In genomic region chr16:17760657-17761056, GRCm38 (mm10) we compare ENCODE assay signal across 8 mouse cellular contexts. TPM values are rescaled to one million over a fixed set of nuclear protein-coding genes. Genes with fewer than 3 reads are reported as not detected.
DNase-seq lines count a peak whose midpoint lies in the region; ATAC-seq lines count a peak whose summit lies in the region.

No protein-coding gene starts in this region.

- ATAC-seq in forebrain, embryonic 13.5 days: no peak
- no peak for ATAC-seq in hindbrain, embryonic 15.5 days (ENCODE audit: low FRiP score, low read depth)
- 0 out of 2 replicates have a peak, but pooled peaks have one; percentile 49 for ATAC-seq in liver, embryonic 15.5 days (ENCODE audit: insufficient read depth)
- ATAC-seq in neural tube, embryonic 12.5 days (ENCODE audit: low FRiP score, low read depth): no peak
- ATAC-seq in monocyte, adult 5-6 weeks (replicated peaks; ENCODE audit: insufficient number of reproducible peaks, low FRiP score, low TSS enrichment, poor library complexity, severe bottlenecking): no peak; the same call in 1 of the 2 replicates

- no peak overlapping the region for H3K27ac ChIP-seq in forebrain, embryonic 13.5 days
- no peak overlapping the region for H3K27ac ChIP-seq in hindbrain, embryonic 15.5 days (replicated peaks)
- H3K27ac ChIP-seq in liver, embryonic 15.5 days (replicated peaks): peak overlapping the region; percentile 45; the same call in 1 of the 2 replicates
- H3K27ac ChIP-seq in neural tube, embryonic 12.5 days: no peak overlapping the region

- H3K9me3 ChIP-seq in forebrain, embryonic 13.5 days (replicated peaks): no peaks in the 10 kb centered on the region
- H3K9me3 ChIP-seq in hindbrain, embryonic 15.5 days: no peaks in the 10 kb centered on the region
- H3K9me3 ChIP-seq in liver, embryonic 15.5 days (replicated peaks): no peaks in the 10 kb centered on the region
- H3K9me3 ChIP-seq in neural tube, embryonic 12.5 days: no peaks in the 10 kb centered on the region

- peaks cover 10% of the 10 kb centered on the region for H3K36me3 ChIP-seq in forebrain, embryonic 13.5 days (ENCODE audit: poor library complexity, severe bottlenecking)
- H3K36me3 ChIP-seq in hindbrain, embryonic 15.5 days: peaks cover 12% of the 10 kb centered on the region; the same call in 1 of the 2 replicates
- 0 out of 2 replicates have a peak, but pooled peaks cover 4% of the 10 kb centered on the region for H3K36me3 ChIP-seq in liver, embryonic 15.5 days (replicated peaks)
- peaks cover 7% of the 10 kb centered on the region for H3K36me3 ChIP-seq in neural tube, embryonic 12.5 days

- peak overlapping the region; percentile 95 for H3K4me2 ChIP-seq in forebrain, embryonic 13.5 days
- H3K4me2 ChIP-seq in hindbrain, embryonic 15.5 days: peak overlapping the region; percentile 81
- H3K4me2 ChIP-seq in liver, embryonic 15.5 days: peak overlapping the region; percentile 98
- H3K4me2 ChIP-seq in neural tube, embryonic 12.5 days (replicated peaks): peak overlapping the region; percentile 95

- H3K4me3 ChIP-seq in forebrain, embryonic 13.5 days: peak overlapping the region; percentile 69
- H3K4me3 ChIP-seq in hindbrain, embryonic 15.5 days: peak overlapping the region; percentile 80
- H3K4me3 ChIP-seq in liver, embryonic 15.5 days (replicated peaks): peak overlapping the region; percentile 61; the same call in 1 of the 2 replicates
- no peak overlapping the region for H3K4me3 ChIP-seq in neural tube, embryonic 12.5 days

- 36% methylated on average over 8 of the region's 8 CpGs for WGBS in forebrain, embryonic 13.5 days
- WGBS in hindbrain, embryonic 15.5 days: 38% methylated on average over 8 of the region's 8 CpGs
- WGBS in liver, embryonic 15.5 days (ENCODE audit: insufficient replicate concordance): 19% methylated on average over 8 of the region's 8 CpGs
- 34% methylated on average over 8 of the region's 8 CpGs for WGBS in neural tube, embryonic 12.5 days

- DNase-seq in left cerebral cortex, postnatal 14 days (ENCODE audit: low spot score in 2 of 2): peak; percentile 26 to 37
- no peak for DNase-seq in left cerebral cortex, postnatal 36 days (ENCODE audit: low spot score in 2 of 2)
- DNase-seq in c-Kit-negative CD71-positive TER-119-positive erythroid progenitor cells, embryonic 14.5 days (ENCODE audit: low read depth, low spot score): peak; percentile 51

- H3K27me3 ChIP-seq in forebrain, embryonic 13.5 days: 0 out of 2 replicates have a peak, but pooled peaks cover 5% of the 10 kb centered on the region
- no peaks in the 10 kb centered on the region for H3K27me3 ChIP-seq in hindbrain, embryonic 15.5 days
- H3K27me3 ChIP-seq in liver, embryonic 15.5 days: peaks cover 20% of the 10 kb centered on the region
- 0 out of 2 replicates have a peak, but pooled peaks cover 2% of the 10 kb centered on the region for H3K27me3 ChIP-seq in neural tube, embryonic 12.5 days (replicated peaks)

- intact Hi-C loops in left cerebral cortex, postnatal 14 days (cut with DNase I): loop anchor here (5.0 kb wide), 1 partner anchor 52 kb away; no protein-coding TSS in a partner anchor
- intact Hi-C loops in left cerebral cortex, postnatal 36 days (cut with DNase I): no loop called here

- no peak overlapping the region for H3K9ac ChIP-seq in forebrain, embryonic 13.5 days
- H3K9ac ChIP-seq in hindbrain, embryonic 15.5 days: no peak overlapping the region
- H3K9ac ChIP-seq in liver, embryonic 15.5 days: no peak overlapping the region
- no peak overlapping the region for H3K9ac ChIP-seq in neural tube, embryonic 12.5 days

- H3K4me1 ChIP-seq in forebrain, embryonic 13.5 days: peaks cover 27% of the 10 kb centered on the region
- H3K4me1 ChIP-seq in hindbrain, embryonic 15.5 days (replicated peaks): peaks cover 41% of the 10 kb centered on the region
- peaks cover 56% of the 10 kb centered on the region for H3K4me1 ChIP-seq in liver, embryonic 15.5 days (replicated peaks)
- H3K4me1 ChIP-seq in neural tube, embryonic 12.5 days: peaks cover 20% of the 10 kb centered on the region

RNA-seq across cellular contexts. Expression of gene Klhl22, which starts 1.2 kb away (rescaled TPM):
- total RNA-seq in left cerebral cortex, postnatal 14 days (2021): 10 to 100 TPM; 93.6 to 98.8 TPM
- 100 to 1,000 TPM in 1 of 2 experiments, 10 to 100 TPM in 1; 92.5 to 110 TPM for total RNA-seq in left cerebral cortex, postnatal 36 days (2021)
- polyA plus RNA-seq in forebrain, embryonic 13.5 days (2015; fragmentation: Nextera tagmentation; extraction: Ambion mirVana): 53.4 and 55.6 TPM in 2 replicates
- polyA plus RNA-seq in hindbrain, embryonic 15.5 days (2015; fragmentation: Nextera tagmentation; extraction: Ambion mirVana): 85.1 and 95.0 TPM in 2 replicates
- 13.0 and 14.3 TPM in 2 replicates for polyA plus RNA-seq in liver, embryonic 15.5 days (2015; fragmentation: Nextera tagmentation; extraction: Ambion mirVana)
- 63.6 and 66.6 TPM in 2 replicates for polyA plus RNA-seq in neural tube, embryonic 12.5 days (2016; fragmentation: Nextera tagmentation; extraction: Ambion mirVana)
- total RNA-seq in monocyte, adult 5-6 weeks (2017): 5.0 to 8.2 TPM (median 6.7 TPM) in 3 replicates

RNA-seq across cellular contexts. Expression of gene Med15, which starts 28.0 kb away (rescaled TPM):
- total RNA-seq in left cerebral cortex, postnatal 14 days (2021): 10 to 100 TPM; 68.9 to 70.1 TPM
- 10 to 100 TPM; 63.3 to 90.2 TPM for total RNA-seq in left cerebral cortex, postnatal 36 days (2021)
- polyA plus RNA-seq in forebrain, embryonic 13.5 days (2015; fragmentation: Nextera tagmentation; extraction: Ambion mirVana): 42.0 and 45.2 TPM in 2 replicates
- 45.7 and 54.2 TPM in 2 replicates for polyA plus RNA-seq in hindbrain, embryonic 15.5 days (2015; fragmentation: Nextera tagmentation; extraction: Ambion mirVana)
- 15.9 and 17.1 TPM in 2 replicates for polyA plus RNA-seq in liver, embryonic 15.5 days (2015; fragmentation: Nextera tagmentation; extraction: Ambion mirVana)
- polyA plus RNA-seq in neural tube, embryonic 12.5 days (2016; fragmentation: Nextera tagmentation; extraction: Ambion mirVana): 46.7 and 50.3 TPM in 2 replicates
- 55.5 to 92.1 TPM (median 65.8 TPM) in 3 replicates for total RNA-seq in monocyte, adult 5-6 weeks (2017)

RNA-seq across cellular contexts. Expression of gene Scarf2, which starts 36.4 kb away (rescaled TPM):
- total RNA-seq in left cerebral cortex, postnatal 14 days (2021): 1 to 10 TPM; 3.8 to 4.5 TPM
- 1 to 10 TPM; 3.4 to 3.8 TPM for total RNA-seq in left cerebral cortex, postnatal 36 days (2021)
- 0.76 and 1.1 TPM in 2 replicates for polyA plus RNA-seq in forebrain, embryonic 13.5 days (2015; fragmentation: Nextera tagmentation; extraction: Ambion mirVana)
- 2.0 and 2.3 TPM in 2 replicates for polyA plus RNA-seq in hindbrain, embryonic 15.5 days (2015; fragmentation: Nextera tagmentation; extraction: Ambion mirVana)
- polyA plus RNA-seq in liver, embryonic 15.5 days (2015; fragmentation: Nextera tagmentation; extraction: Ambion mirVana): 1.0 and 1.8 TPM in 2 replicates
- 13.5 and 13.9 TPM in 2 replicates for polyA plus RNA-seq in neural tube, embryonic 12.5 days (2016; fragmentation: Nextera tagmentation; extraction: Ambion mirVana)
- 0.19 to 0.21 TPM in 2 of 3 replicates, not detected in the other for total RNA-seq in monocyte, adult 5-6 weeks (2017)

Comparison
In these comparisons a context has a peak if more than half of its experiments do, and no peak if none do; other contexts are left out.
1. DNase-seq: peak in left cerebral cortex, postnatal 14 days (2 of 2) and c-Kit-negative CD71-positive TER-119-positive erythroid progenitor cells, embryonic 14.5 days (single experiment); none in left cerebral cortex, postnatal 36 days (0 of 2).
2. Peak in every context shown above with its lines, with median percentiles within 50 percentile points of each other: H3K4me2 ChIP-seq.